Mouse (Mus musculus): ENCODE results near the gene Map2k2.
"Not testable (repeated sequence)": the region's sequence is repeated elsewhere in the genome, so short reads cannot be mapped to it uniquely, and the experiment has no call there.

Gene Map2k2

DNA sequence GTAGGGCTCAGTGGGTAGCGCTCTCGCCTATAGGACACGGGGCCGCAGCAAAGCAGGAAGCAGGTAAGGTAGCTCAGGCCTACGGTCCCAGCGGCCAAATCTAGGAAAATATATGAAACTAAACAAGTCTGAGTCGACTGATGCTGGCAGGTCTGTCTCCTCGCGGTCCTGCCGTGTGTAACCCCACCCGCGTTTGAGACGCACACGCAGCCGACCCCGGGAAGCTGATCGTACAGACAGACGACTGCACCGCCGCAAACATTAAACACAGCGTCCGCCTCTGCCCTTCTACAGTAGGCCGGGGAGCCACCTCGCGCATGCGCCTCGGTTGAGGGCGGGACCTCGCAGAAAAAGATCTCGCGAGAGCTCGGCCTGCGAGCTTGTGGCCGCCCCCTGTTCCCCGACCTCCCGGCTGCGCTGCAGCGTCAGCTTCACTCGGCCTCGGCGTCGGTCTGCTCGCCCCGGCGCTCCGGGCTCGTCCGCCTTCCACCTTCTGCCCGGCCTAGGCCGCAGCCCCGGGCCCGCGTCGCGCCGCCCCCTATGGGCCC is at the start of gene Map2k2:
TSS of gene Map2k2 (plus strand) at position 351 of the 548 bp plus-strand sequence.
- peak; percentile 96 for DNase-seq (ENCODE audit: low spot score)

GRCm38 (mm10) chr10:81057406-81058130 is 48.1 kb upstream of the Map2k2 start:
- no peak for DNase-seq (ENCODE audit: low spot score)

DNA sequence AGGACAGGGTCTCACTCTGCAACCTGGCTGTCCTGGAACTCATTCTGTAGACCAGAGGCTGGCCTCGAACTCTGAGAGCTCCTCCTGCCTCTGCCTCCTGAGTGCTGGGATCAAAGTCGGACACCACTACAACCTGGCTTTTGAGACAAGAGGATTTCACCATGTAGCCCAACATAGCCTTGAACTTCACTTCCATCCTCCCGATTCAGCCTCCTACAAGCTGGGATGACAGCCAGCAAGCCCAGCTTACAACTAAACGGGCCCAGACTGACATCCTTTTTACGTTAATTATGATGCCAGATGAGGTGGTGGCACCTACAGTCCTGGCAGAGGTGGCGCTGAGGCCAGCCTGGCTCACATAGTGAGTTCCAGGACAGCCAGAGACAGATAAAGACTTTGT is 46.8 kb upstream of the Map2k2 start:
- DNase-seq (ENCODE audit: low spot score), result no peak

- DNase-seq (ENCODE audit: low spot score), result peak; percentile 99
Observed at GRCm38 (mm10) chr10:81059603-81060543, 45.8 kb upstream of the Map2k2 start, which contains the start of gene Sgta. TSS of gene Sgta (minus strand) at chr10:81060181.

GRCm38 (mm10) chr10:81062710-81063109 is 43.0 kb upstream of the Map2k2 start:
- DNase-seq (ENCODE audit: low spot score), result no peak

DNA sequence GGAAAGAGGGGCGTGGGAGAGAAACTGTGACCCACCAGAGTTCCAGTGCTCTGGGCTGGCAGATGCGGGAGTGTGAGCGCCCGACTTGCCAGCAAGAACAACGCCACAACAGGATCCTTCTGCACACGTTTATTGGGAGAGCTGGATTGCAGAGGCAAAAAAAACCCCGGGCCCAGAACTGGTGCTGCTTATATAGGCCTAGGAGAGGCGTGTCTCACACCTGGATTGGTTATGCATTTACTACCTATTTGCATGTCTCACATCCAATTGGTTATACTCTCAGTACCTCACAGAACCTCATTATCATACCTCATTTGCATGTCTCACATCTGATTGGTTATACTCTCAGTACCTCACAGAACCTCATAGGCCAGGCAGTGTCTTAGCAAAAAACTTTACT is 41.2 kb upstream of the Map2k2 start:
- not testable (repeated sequence) for DNase-seq (ENCODE audit: low spot score)

DNA sequence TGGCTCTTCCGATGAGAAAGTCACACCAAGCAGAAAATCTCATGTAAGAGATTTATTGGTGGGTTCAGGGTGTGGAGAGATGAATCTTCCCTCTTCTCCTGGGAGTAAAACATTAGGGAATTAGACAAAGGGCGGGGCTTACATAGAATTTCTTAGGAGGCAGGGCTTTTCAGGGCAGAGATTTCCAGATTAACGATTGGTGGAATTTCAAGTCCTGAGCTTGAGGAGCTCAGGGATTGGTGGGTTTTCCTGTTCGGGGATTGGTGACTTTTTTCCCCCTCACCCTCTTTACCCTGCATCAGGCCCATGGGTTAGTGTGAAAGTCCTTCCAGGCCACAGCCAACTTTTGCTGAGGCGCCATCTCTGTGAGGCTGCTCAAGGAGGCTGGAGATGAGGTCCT is 37.0 kb upstream of the Map2k2 start:
- DNase-seq (ENCODE audit: low spot score), result no peak

DNA sequence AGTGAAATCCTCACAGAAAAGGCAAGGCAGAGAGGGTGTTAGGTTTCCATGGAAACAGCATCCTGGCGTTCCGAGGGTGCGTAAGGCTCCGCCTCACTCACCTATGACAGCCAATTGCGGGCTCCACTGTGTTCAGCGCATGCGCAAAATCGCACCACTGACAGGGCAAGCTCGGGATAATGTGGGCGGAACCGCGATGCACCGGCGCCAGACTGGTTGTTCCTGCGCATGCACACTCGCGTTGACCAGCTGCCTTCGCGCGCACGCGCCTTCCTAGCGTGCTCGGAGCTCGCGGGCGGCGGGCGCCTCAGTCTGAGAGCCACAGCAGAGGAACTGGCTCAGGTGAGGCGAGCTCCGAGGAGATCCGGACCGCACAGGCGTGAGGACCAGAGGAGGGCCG is 35.9 kb upstream of the Map2k2 start, which contains the start of gene Thop1:
TSS of gene Thop1 (plus strand) at position 200 of the 400 bp plus-strand sequence.
- peak; percentile 97 for DNase-seq (ENCODE audit: low spot score)

DNA sequence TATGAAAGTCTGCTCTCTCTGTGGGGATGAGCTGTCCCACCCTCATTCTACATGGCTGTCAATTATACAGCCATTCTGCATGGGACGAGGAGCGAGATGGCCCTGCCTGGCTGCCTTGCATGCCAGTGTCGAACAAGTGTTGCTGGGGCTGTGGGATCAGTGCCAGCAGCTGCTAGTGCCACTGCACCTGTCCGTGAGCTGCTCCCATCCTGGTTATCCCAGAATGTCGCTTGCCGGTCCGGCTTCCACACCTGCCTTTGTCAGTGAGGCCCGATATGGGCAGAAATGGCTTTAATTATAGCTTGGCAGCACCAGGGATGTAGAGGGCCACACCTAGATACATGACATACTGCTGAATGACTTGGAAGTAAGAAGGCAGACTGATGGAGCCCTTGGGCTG is 33.4 kb upstream of the Map2k2 start:
- DNase-seq (ENCODE audit: low spot score), result no peak

GRCm38 (mm10) chr10:81073464-81073863 is 32.3 kb upstream of the Map2k2 start:
- DNase-seq (ENCODE audit: low spot score), result no peak

DNA sequence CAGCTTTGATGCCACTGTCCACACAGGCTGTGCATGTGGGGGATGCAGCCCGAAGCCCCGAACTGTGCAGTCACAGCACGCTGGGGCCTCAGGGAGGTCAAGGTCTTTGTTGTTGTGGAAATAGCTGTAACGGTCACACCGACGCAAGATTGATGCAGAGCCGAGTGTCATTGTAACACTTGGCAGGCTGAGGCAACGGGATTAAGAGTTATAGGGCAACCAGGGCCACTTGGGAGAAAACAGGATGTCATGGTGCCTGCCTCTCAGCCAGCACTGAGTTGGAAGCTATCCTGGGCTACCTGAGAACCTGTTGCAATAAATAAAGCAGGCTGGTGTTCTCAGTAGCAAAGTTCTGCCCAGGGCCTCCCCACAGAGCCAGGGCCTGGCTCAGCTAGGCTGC is 30.0 kb upstream of the Map2k2 start:
- DNase-seq (ENCODE audit: low spot score), result no peak

- no peak for DNase-seq (ENCODE audit: low spot score)
Observed at GRCm38 (mm10) chr10:81076356-81076755, 29.4 kb upstream of the Map2k2 start.

DNA sequence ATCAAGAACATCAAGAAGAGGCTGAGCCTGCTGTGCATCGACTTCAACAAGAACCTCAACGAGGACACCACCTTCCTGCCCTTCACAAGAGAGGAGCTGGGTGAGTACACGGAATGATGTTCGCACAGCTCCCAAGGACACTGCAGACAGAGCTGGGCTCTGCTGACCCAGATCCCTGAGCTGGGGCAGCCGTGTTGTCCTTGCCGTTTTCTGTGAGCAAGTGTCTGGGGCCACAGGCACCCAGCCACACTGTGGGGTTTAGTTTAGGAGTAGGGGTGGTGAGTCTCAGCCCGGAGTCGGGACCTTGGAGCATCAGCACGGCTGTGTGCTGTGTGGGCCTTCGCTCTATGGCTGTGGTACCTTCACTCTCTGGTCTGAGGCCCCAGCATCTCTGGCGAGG is 27.8 kb upstream of the Map2k2 start:
- no peak for DNase-seq (ENCODE audit: low spot score)

- no peak for DNase-seq (ENCODE audit: low spot score)
Observed at GRCm38 (mm10) chr10:81080008-81080655, 25.6 kb upstream of the Map2k2 start.

DNA sequence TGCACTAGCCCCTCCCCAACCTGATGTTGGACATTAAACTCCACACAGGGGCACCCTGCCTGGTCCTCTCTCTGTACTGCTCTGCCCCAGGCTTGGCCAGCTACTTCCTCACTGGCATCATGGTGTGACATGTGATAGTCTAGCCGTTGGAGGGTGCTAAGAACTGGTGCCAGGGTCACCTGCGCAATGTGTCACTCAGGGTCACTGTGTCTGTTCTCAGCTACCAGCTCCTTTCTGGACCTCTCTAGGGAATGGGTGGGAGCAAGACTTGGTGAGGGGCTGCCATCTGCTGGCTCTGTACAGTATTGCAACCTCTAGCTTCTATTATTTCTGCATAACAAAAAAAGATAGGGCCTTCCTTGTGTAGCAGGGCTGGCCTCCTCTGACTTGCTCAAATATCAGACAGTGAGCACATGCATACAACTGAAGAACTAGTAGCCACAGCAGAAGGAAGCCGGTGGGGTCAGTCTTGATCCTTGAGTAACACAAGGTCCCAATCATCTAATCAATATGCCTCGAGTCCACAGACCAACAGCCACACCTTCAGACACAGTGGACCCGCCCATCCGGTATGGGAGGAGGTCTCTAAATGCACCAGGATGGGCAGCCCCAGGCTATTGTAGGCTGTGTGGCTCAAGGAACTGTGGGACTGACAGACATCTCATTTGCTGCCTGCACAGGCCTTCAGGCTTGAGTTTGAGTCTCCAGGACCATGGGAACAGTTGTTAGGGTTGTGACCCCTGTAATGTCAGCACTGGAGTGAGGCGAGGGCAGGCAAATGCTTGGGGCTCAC is 23.4 kb upstream of the Map2k2 start:
- no peak for DNase-seq (ENCODE audit: low spot score)

DNA sequence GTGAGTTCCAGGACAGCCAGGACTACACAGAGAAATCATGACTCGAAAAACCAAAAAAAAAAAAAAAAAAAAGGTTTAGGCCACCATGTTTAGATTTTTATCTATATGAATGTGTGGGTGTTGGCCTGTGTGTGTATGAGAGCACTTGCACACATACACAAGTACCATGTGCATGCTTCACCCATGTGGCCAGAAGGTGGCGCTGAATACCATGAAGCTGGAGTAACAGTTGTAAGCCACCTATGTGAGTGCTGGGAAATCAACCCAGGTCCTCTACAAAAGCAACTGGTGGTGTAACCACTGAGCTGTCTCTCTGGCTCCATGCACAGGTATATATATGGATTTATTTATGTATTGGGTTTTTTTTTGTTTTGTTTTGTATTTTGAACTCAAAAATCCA is 18.7 kb upstream of the Map2k2 start:
- DNase-seq (ENCODE audit: low spot score), result no peak

DNA sequence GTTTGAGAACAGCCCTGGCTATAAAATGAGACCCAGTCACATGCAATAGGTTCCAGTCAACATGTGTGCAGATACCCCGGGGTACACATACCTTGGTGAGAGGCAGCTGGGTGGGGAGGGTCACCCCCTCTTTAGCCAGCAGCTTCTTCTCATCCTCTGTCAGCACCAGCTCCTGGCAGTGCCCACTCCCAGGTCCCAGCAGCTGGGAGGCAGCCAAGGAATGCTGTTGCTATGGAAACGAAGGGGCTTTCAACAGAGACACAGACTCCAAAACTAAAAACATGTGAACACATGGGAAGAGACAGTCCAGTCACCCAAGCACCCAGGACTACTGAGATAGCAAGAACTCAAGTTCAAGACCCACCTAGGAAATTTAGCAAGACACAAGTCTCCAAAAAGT is 16.5 kb upstream of the Map2k2 start:
- no peak for DNase-seq (ENCODE audit: low spot score)

DNA sequence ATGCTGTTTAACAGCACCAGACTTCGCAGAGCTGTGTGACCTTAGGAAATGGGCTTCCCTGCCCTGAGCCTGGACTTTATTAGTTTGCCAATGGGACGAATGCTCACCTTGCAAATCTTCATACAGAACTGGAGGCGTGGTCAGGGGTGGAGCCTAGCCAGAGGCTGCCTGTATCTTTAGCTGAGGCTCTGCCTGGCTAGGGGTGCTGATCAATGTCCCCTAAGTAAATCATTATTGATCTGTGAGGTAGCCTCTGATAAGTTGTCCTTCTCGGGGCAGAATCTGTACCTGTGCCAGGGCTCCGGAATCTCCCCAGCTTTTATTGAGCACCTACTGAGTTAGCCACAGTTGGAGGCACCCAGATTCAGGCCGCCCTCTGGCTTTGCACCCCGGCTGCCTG is 15.1 kb upstream of the Map2k2 start:
- DNase-seq (ENCODE audit: low spot score), result no peak

GRCm38 (mm10) chr10:81092465-81093250 is 13.1 kb upstream of the Map2k2 start:
- DNase-seq (ENCODE audit: low spot score), result peak; percentile 57

DNA sequence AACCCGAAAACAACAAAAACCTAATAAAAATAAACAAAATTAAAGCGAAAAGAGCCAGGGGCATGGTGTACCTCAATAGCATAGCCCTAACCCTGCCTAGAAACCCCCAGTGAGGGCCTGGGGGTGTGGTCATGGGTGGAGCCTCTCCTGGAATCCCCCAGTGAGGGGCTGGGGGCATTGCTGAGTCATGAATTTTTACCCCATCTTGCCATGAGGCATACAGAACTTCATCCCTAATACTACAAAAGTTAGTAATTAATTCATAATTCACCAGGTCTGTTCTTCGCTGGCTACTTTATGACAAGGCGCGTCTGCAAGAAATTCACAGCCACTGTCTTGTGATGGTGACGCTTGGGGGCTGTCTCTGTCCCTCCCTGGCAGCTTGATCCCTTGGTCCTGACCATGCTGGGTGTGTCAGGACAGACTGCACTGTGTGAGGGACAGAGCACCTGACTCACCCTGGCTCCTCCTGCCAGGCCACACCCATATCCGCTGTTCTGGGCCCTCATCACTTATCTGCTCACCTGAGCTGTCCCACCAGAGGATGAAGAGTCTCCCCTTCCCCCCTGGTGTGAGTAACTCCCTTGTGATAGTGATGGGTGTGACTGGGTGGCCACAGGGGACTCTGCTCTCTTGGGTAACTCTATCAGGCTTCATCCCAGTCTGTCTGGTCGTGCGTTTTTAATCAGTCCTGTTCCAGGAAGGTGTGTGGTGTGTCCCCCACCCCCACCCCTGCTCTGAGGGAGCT is 10.6 kb upstream of the Map2k2 start:
- DNase-seq (ENCODE audit: low spot score), result no peak
